ENCODE assay signal across 26 mouse cellular contexts in the genomic region with DNA sequence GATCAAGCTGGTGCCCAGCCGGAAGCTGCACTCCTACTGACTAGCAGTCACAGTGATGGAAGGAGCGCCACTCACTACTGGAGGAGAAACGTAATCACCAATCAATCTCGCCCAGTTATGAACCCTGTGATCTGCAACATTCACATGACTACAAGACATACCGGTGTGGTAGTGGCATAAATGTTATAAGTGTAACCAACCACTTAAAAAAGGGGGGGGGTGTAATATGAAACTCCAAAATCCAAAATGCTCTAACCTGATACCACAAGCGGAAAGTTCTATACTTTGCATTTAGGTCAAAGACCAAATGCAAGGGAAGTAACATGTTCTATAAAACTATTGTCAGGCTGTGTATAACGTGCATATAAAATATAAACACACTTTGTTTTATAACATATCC. TPM values are rescaled to one million over a fixed set of nuclear protein-coding genes. Genes with fewer than 3 reads are reported as not detected.
DNase-seq lines count a peak whose midpoint lies in the region; ATAC-seq and TF ChIP-seq lines count a peak whose summit lies in the region.
"Had no signal": no experiment of that assay in that cellular context is flagged by ENCODE, and none has a peak within 500 bp of the region (broad histone marks: within the 10 kb centered on the region; RNA-seq: fewer than 3 reads in every experiment).

No protein-coding gene starts in this region.

- H3K4me1 ChIP-seq in hindbrain, postnatal 0 days (ENCODE audit: insufficient read depth, low read length): no peaks in the 10 kb centered on the region
- H3K4me1 ChIP-seq: embryonic facial prominence, embryonic 13.5 days; embryonic facial prominence, embryonic 15.5 days; forebrain, embryonic 12.5 days had no signal

- no peaks in the 10 kb centered on the region for H3K9me3 ChIP-seq in hindbrain, postnatal 0 days (ENCODE audit: low read length)
- H3K9me3 ChIP-seq: embryonic facial prominence, embryonic 13.5 days; embryonic facial prominence, embryonic 15.5 days; forebrain, embryonic 10.5 days; forebrain, embryonic 12.5 days; G1E had no signal

- WGBS in hindbrain, postnatal 0 days: 95% methylated on average over 7 of the region's 7 CpGs

- peaks cover 24% of the 10 kb centered on the region for H3K36me3 ChIP-seq in splenic B cell, adult 2 months (ENCODE audit: control insufficient read depth, insufficient read depth, low read length, poor library complexity, severe bottlenecking)
- no peaks in the 10 kb centered on the region for H3K36me3 ChIP-seq in hindbrain, postnatal 0 days (ENCODE audit: insufficient read depth, low read length)
- H3K36me3 ChIP-seq: embryonic facial prominence, embryonic 13.5 days; embryonic facial prominence, embryonic 15.5 days; forebrain, embryonic 10.5 days; forebrain, embryonic 12.5 days; G1E had no signal

- no peak overlapping the region for H3K27ac ChIP-seq in hindbrain, postnatal 0 days
- H3K27ac ChIP-seq: embryonic facial prominence, embryonic 13.5 days; embryonic facial prominence, embryonic 15.5 days; forebrain, embryonic 10.5 days; forebrain, embryonic 12.5 days had no signal

- peak; percentile 56 for DNase-seq in CD4-positive helper T cell, adult 2 months (ENCODE audit: low read depth, low spot score)
- DNase-seq in induced T-regulatory cell, adult 2 months (ENCODE audit: low read depth): peak; percentile 66
- peak; percentile 42 for DNase-seq in splenic B cell, adult 2 months (ENCODE audit: low read depth, low spot score)
- DNase-seq in adipocyte (ENCODE audit: low spot score): no peak
- no peak for DNase-seq in hindbrain, postnatal 0 days (ENCODE audit: low spot score)
- DNase-seq: adrenal gland, adult 2 months; adrenal gland, postnatal 10 days; adrenal gland, postnatal 25 days; cerebellum, adult 11 months; cerebellum, adult 18-20 months; cerebellum, adult 8-10 months; cerebellum, adult 9-11 months; cerebellum, postnatal 14 days; cerebellum, postnatal 36 days had no signal

- no peak overlapping the region for H3K9ac ChIP-seq in hindbrain, postnatal 0 days (replicated peaks; ENCODE audit: low read length)
- H3K9ac ChIP-seq: embryonic facial prominence, embryonic 13.5 days; embryonic facial prominence, embryonic 15.5 days; forebrain, embryonic 12.5 days had no signal

- no peak overlapping the region for H3K4me2 ChIP-seq in hindbrain, postnatal 0 days (ENCODE audit: low read depth, low read length)
- H3K4me2 ChIP-seq: embryonic facial prominence, embryonic 13.5 days; embryonic facial prominence, embryonic 15.5 days; forebrain, embryonic 12.5 days had no signal

- H3K4me3 ChIP-seq in hindbrain, postnatal 0 days (ENCODE audit: low read length): no peak overlapping the region
- H3K4me3 ChIP-seq: embryonic facial prominence, embryonic 13.5 days; embryonic facial prominence, embryonic 15.5 days; erythroblast, embryonic 14.5 days; forebrain, embryonic 10.5 days; forebrain, embryonic 12.5 days had no signal

- no peak for ATAC-seq in hindbrain, postnatal 0 days
- ATAC-seq: activated CD4-positive, CD25-positive, alpha-beta regulatory T cell, adult 4 months; CD4-positive, CD25-positive, alpha-beta regulatory T cell, adult 4 months; forebrain, embryonic 14.5 days; forebrain, embryonic 16.5 days; Patski had no signal

- no peaks in the 10 kb centered on the region for H3K27me3 ChIP-seq in splenic B cell, adult 2 months (ENCODE audit: control insufficient read depth, insufficient read depth, low read length, poor library complexity, severe bottlenecking)
- no peaks in the 10 kb centered on the region for H3K27me3 ChIP-seq in hindbrain, postnatal 0 days (ENCODE audit: insufficient read depth, low read length)
- H3K27me3 ChIP-seq: CH12.LX; embryonic facial prominence, embryonic 13.5 days; embryonic facial prominence, embryonic 15.5 days; forebrain, embryonic 12.5 days; Patski had no signal

- TF ChIP-seq CTCF in hindbrain, postnatal 0 days (IDR thresholded peaks at IDR 0.05; ENCODE audit: low read depth): no peak

RNA-seq across cellular contexts. Expression of a gene that starts 54.9 kb away (rescaled TPM):
- total RNA-seq in hindbrain, postnatal 0 days (2014; rRNA removed): 1.1 and 1.8 TPM in 2 replicates
- 1.7 and 2.2 TPM in 2 replicates for polyA plus RNA-seq in hindbrain, postnatal 0 days (2015; fragmentation: Nextera tagmentation; extraction: Ambion mirVana)

Comparison
In these comparisons a context has a peak if more than half of its experiments do, and no peak if none do; other contexts are left out.
1. DNase-seq: peak in CD4-positive helper T cell, adult 2 months (single experiment), induced T-regulatory cell, adult 2 months (single experiment) and splenic B cell, adult 2 months (single experiment); none in adipocyte (single experiment) and hindbrain, postnatal 0 days (single experiment).